Mouse (Mus musculus) testis, adult 2 months (tissue): ENCODE measurements around the gene Lzts2.

Experiments
- CTCF ChIP-seq: fragments of 200-500 bp; IDR thresholded peaks from 2 replicates; pipeline ENCODE4 v1.5.1; 2012; ENCODE audit warnings: low read depth, mild to moderate bottlenecking, inconsistent platforms, low read length, moderate library complexity; ENCODE audit not compliant: control insufficient read depth, insufficient read depth, insufficient replicate concordance
- POLR2A ChIP-seq: fragments of 200-500 bp; IDR thresholded peaks from 2 replicates; pipeline ENCODE4 v1.6.1; 2012; ENCODE audit warnings: low read depth, mild to moderate bottlenecking, inconsistent platforms, low read length, moderate library complexity; ENCODE audit not compliant: control insufficient read depth

GRCm38 (mm10) chr19:45010646-45011045 is 3.6 kb upstream of the Lzts2 start:
- TF ChIP-seq CTCF (no peak), POLR2A (no peak)
